Mouse (Mus musculus) kidney, adult 9 months (tissue): ENCODE measurements around the gene Snap25.

Experiments used
- DNase-seq: peaks from one replicate; pipeline ENCODE4 v3.0.0; 2022

Gene Snap25

GRCm38 (mm10) chr2:136823751-136824716 is 110.8 kb downstream of the Snap25 start:
- DNase-seq = no peak

GRCm38 (mm10) chr2:136827612-136828011 is 114.4 kb downstream of the Snap25 start:
- DNase-seq = no peak
